Mouse (Mus musculus) cortical plate, adult 2 months (tissue): Measurements from ENCODE around the gene Ntm.

Experiments
- CTCF ChIP-seq: fragments of 200-500 bp; IDR thresholded peaks from 2 replicates; pipeline ENCODE4 v1.5.1; 2011; ENCODE audit warnings: mild to moderate bottlenecking, control low read depth, low read length; ENCODE audit not compliant: insufficient read depth; ENCODE audit errors: extremely low read depth
- POLR2A ChIP-seq: fragments of 200-500 bp; IDR thresholded peaks from 2 replicates; pipeline ENCODE4 v1.6.1; 2011; ENCODE audit warnings: mild to moderate bottlenecking, low read length, control low read depth; ENCODE audit not compliant: insufficient read depth; ENCODE audit errors: extremely low read depth

GRCm38 (mm10) chr9:29371341-29371740 is 591.6 kb downstream of the Ntm start:
- TF ChIP-seq CTCF (no peak), POLR2A (no peak)
